Mouse (Mus musculus) cerebral cortex, adult 2 months (tissue): ENCODE data around the gene Arvcf.

Experiments used
- WGBS: fragments of 180-500 bp; shearing (Covaris S2); methylation state at CpG from one replicate; pipeline ENCODE4 v1.1.7; 2018; 5-methylcytosine and 5-hydroxymethylcytosine counted together

The Arvcf gene

GRCm38 (mm10) chr16:18430641-18431212, 82.7 kb downstream of the Arvcf start:
- WGBS = 85% methylated on average over 8 of the region's 8 CpGs

GRCm38 (mm10) chr16:18433341-18433920, 85.4 kb downstream of the Arvcf start:
- 96% methylated on average over 5 of the region's 5 CpGs for WGBS

GRCm38 (mm10) chr16:18436128-18436527, 88.1 kb downstream of the Arvcf start:
- WGBS = 90% methylated on average over 6 of the region's 6 CpGs

GRCm38 (mm10) chr16:18443385-18443841, 95.4 kb downstream of the Arvcf start:
- WGBS = 11% methylated on average over 8 of the region's 8 CpGs

- 80% methylated on average over 6 of the region's 6 CpGs for WGBS
Measured at GRCm38 (mm10) chr16:18448104-18448503, 100.1 kb downstream of the Arvcf start.

GRCm38 (mm10) chr16:18449005-18449404, 101.0 kb downstream of the Arvcf start:
- 92% methylated on average over 4 of the region's 4 CpGs for WGBS

GRCm38 (mm10) chr16:18451486-18452181, 103.7 kb downstream of the Arvcf start:
- whole genome bisulfite sequencing = 46% methylated on average over 9 of the region's 9 CpGs

GRCm38 (mm10) chr16:18452361-18452862, 104.4 kb downstream of the Arvcf start:
- 48% methylated on average over 8 of the region's 8 CpGs for WGBS

- 73% methylated on average over 5 of the region's 5 CpGs for WGBS
Measured at GRCm38 (mm10) chr16:18453846-18454245, 105.9 kb downstream of the Arvcf start.

GRCm38 (mm10) chr16:18455407-18455806, 107.4 kb downstream of the Arvcf start:
- WGBS = 85% methylated on average over 6 of the region's 6 CpGs
